Mouse (Mus musculus) intestine, embryonic 16.5 days (tissue): ENCODE measurements at regions not wholly inside any gene's neighbourhood (a gene's known extent, or its start where the extent isn't known, plus 50 kb on each side); places are given as distances from the start of the nearest gene placed in this dataset.

Source experiments
- ATAC-seq: fragments of 200-750 bp; cut with Nextera tagmentation; 2 replicates; pipeline ENCODE4 v1.8.0; 2017; ENCODE audit warnings: moderate TSS enrichment, moderate library complexity
- H3K27ac ChIP-seq: fragments of 300-500 bp; sonication (generic); 2 replicates; pipeline ENCODE4 v1.5.1; 2014; ENCODE audit warnings: mild to moderate bottlenecking, low read length
- H3K27me3 ChIP-seq: fragments of 300-500 bp; sonication (generic); replicated peaks from 2 replicates; pipeline ENCODE4 v1.6.1; 2014; ENCODE audit warnings: low read length, control low read depth, mixed read lengths; ENCODE audit not compliant: control insufficient read depth, insufficient read depth
- H3K36me3 ChIP-seq: fragments of 300-500 bp; sonication (generic); 2 replicates; pipeline ENCODE4 v1.6.1; 2014; ENCODE audit warnings: low read length, control low read depth; ENCODE audit not compliant: control insufficient read depth, insufficient read depth
- H3K4me1 ChIP-seq: fragments of 300-500 bp; sonication (generic); 2 replicates; pipeline ENCODE4 v1.6.1; 2014; ENCODE audit warnings: low read length, control low read depth, mixed read lengths; ENCODE audit not compliant: control insufficient read depth, insufficient read depth
- H3K4me2 ChIP-seq: fragments of 300-500 bp; sonication (generic); 2 replicates; pipeline ENCODE4 v1.6.1; 2014; ENCODE audit warnings: low read depth, low read length, control low read depth
- H3K4me3 ChIP-seq: fragments of 300-500 bp; sonication (generic); 2 replicates; pipeline ENCODE4 v1.5.1; 2014; ENCODE audit warnings: mild to moderate bottlenecking, low read length
- H3K9ac ChIP-seq: fragments of 300-500 bp; sonication (generic); 2 replicates; pipeline ENCODE4 v1.6.1; 2014; ENCODE audit warnings: low read depth, low read length
- H3K9me3 ChIP-seq: fragments of 300-500 bp; sonication (generic); 2 replicates; pipeline ENCODE4 v1.6.1; 2016; ENCODE audit warnings: low read length, control low read depth; ENCODE audit not compliant: control insufficient read depth
- WGBS: fragments of 180-500 bp; shearing (Covaris S2); extraction: QIAGEN DNeasy Blood & Tissue Kit; methylation state at CpG from one replicate; pipeline ENCODE4 v1.1.7; 2014; 5-methylcytosine and 5-hydroxymethylcytosine counted together

DNA sequence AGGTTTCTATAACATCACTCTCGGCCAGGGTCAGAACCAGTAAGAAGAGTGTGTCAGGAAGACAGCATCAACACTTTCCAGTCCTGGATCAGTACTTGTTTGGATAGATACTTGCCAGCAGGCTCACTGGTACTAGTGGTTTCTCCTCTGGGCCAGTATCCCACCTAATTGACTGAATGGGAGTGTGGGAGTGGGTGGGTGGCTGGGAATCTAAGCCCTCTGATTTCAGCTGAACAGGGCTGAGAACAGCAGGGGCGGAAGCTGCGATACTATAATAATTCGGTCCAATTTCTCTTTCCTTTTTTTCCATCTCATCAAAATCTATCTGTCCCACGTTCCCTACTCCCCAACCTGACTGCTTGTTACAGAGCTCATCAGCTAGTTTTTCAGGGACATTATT lies 217.0 kb downstream of the Rnf144b start:
- no peak overlapping the region for H3K27ac ChIP-seq
- no peaks in the 10 kb centered on the region for H3K4me1 ChIP-seq
- H3K4me2 ChIP-seq = no peak overlapping the region
- H3K9me3 ChIP-seq = no peaks in the 10 kb centered on the region
- no peak overlapping the region for H3K4me3 ChIP-seq
- H3K27me3 ChIP-seq = no peaks in the 10 kb centered on the region
- no peak for ATAC-seq
- 77% methylated on average over 5 of the region's 5 CpGs for WGBS
- H3K36me3 ChIP-seq = no peaks in the 10 kb centered on the region
- H3K9ac ChIP-seq = no peak overlapping the region

DNA sequence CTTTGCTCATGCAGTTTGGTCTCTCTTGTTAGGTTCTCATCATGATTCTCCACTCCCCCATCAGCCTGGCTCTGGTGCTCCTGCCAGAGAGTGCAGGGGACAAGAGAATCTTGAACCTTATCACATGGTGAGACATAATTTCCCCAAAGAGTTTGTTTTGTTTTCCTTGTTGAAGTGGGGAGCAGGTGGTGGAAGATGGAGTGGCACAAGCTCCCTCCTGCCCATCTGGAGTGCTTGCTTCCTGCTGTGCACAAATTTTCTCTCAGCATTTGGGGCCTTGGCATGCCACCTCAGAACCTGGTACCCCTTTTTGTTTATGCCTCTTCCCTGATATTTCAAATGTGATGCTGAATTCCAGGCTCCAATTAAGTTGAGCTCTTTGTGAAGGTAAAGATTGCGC lies 219.9 kb downstream of the Rnf144b start:
- WGBS = 85% methylated on average over 1 of the region's 1 CpGs
- H3K27me3 ChIP-seq = no peaks in the 10 kb centered on the region
- no peak overlapping the region for H3K27ac ChIP-seq
- H3K9ac ChIP-seq = no peak overlapping the region
- no peak overlapping the region for H3K4me3 ChIP-seq
- no peaks in the 10 kb centered on the region for H3K4me1 ChIP-seq
- no peak overlapping the region for H3K4me2 ChIP-seq
- ATAC-seq = no peak
- no peaks in the 10 kb centered on the region for H3K36me3 ChIP-seq
- H3K9me3 ChIP-seq = no peaks in the 10 kb centered on the region

DNA sequence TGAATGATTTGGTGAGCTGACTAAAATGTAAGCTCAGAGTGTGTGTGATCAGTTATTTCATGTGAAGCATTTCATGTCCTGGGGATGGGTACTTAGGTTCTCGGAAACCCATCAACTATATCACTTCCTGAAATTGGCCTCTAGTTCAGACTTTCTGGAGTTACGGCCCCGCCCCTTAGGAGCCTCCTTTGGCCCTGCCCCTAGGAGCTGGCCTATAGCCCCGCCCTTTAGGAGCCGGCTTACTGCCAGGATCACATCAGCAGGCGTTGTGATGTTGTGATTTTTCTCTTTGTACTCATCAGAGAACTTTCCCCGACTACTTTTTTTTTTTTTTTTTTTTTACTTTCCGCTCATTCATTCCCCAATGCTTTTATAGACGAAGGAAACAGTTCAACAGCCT lies 223.1 kb downstream of the Rnf144b start:
- WGBS = 50% methylated on average over 9 of the region's 9 CpGs
- Histone ChIP-seq H3K4me2 (no peak overlapping the region), H3K9ac (no peak overlapping the region), H3K27me3 (no peaks in the 10 kb centered on the region), H3K4me1 (no peaks in the 10 kb centered on the region), H3K27ac (no peak overlapping the region), H3K36me3 (no peaks in the 10 kb centered on the region), H3K9me3 (no peaks in the 10 kb centered on the region), H3K4me3 (no peak overlapping the region)
- ATAC-seq = no peak

DNA sequence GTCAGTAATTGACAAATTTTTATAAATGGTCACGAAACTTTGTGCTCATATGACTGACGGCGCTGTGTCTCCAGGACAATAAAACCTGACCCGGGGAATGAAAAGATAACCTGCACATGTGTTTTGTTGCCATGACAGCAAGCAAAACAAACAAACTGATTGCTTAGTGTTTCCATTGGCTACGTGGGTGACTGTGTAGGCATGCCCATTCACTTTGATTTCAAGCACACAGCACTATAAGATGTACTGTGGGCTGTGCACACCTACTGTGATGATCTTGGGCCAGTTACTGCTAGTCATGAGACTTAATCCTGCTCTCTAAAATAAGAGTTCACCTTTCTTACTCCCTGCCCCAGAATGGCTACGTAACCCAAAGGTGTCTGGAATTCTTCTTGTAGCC lies 225.4 kb downstream of the Rnf144b start:
- Histone ChIP-seq H3K4me1 (no peaks in the 10 kb centered on the region), H3K9me3 (no peaks in the 10 kb centered on the region), H3K4me3 (no peak overlapping the region), H3K36me3 (no peaks in the 10 kb centered on the region), H3K4me2 (no peak overlapping the region), H3K27me3 (no peaks in the 10 kb centered on the region), H3K9ac (no peak overlapping the region), H3K27ac (no peak overlapping the region)
- peak; percentile 52; the same call in 1 of the 2 replicates for ATAC-seq
- 58% methylated on average over 6 of the region's 6 CpGs for WGBS

DNA sequence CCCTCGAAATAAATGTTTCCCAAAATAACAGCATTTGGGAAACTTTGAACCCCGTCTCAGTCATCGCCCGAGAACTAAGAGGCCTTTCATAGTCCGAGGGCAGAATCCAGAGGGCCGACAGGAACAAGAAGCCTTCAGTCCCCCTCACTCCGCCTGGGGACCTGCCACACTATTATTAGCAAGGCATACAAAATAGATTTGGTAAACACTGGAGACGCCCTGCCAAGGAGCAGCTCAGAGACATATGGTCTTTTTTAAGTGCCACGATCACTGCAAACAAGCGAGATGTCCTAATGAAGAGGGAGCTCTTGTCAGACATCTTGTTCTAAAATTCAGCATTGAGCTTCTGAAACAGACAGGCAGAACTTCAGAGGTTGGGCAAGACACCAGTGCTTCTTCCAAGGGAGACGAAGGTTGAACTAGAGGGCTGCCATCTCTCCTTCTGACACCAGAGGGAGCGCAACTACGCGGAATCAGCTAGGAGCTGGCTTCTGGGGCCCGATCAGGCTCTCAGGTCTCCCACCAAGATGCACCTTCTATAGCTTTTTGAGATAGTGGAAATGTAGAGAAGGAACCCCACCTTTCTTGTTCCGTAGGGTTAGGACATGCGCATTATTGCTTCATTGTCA lies 226.2 kb downstream of the Rnf144b start:
- no peak overlapping the region for H3K4me3 ChIP-seq
- 35% methylated on average over 17 of the region's 17 CpGs for WGBS
- ATAC-seq = peak; percentile 38; the same call in 1 of the 2 replicates
- H3K9me3 ChIP-seq = no peaks in the 10 kb centered on the region
- no peak overlapping the region for H3K4me2 ChIP-seq
- H3K4me1 ChIP-seq = no peaks in the 10 kb centered on the region
- no peaks in the 10 kb centered on the region for H3K36me3 ChIP-seq
- no peak overlapping the region for H3K27ac ChIP-seq
- H3K27me3 ChIP-seq = no peaks in the 10 kb centered on the region
- H3K9ac ChIP-seq = no peak overlapping the region

DNA sequence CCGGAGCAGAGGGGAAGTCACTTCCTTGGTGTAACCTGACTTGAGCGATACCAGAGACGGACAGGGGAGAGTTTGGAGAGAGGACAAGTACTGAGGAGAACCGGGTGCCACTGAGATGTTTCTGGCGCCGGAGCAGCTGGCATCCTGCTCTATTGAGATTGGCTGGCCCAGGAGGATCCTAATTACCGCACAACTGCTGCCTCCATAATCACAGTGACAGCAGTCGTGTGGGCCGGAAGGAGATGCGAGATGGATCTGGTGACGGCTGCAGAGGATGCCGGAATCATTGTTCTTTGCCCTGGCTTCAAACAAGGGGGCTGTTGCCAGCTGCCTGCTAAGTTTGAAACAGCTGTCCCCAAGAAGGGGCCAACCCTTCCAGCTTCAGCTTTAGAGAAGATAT lies 232.0 kb downstream of the Rnf144b start:
- Histone ChIP-seq H3K4me3 (no peak overlapping the region), H3K4me1 (no peaks in the 10 kb centered on the region), H3K9ac (no peak overlapping the region), H3K36me3 (no peaks in the 10 kb centered on the region), H3K27me3 (no peaks in the 10 kb centered on the region), H3K4me2 (no peak overlapping the region), H3K9me3 (no peaks in the 10 kb centered on the region), H3K27ac (no peak overlapping the region)
- 84% methylated on average over 12 of the region's 12 CpGs for WGBS
- ATAC-seq = no peak

DNA sequence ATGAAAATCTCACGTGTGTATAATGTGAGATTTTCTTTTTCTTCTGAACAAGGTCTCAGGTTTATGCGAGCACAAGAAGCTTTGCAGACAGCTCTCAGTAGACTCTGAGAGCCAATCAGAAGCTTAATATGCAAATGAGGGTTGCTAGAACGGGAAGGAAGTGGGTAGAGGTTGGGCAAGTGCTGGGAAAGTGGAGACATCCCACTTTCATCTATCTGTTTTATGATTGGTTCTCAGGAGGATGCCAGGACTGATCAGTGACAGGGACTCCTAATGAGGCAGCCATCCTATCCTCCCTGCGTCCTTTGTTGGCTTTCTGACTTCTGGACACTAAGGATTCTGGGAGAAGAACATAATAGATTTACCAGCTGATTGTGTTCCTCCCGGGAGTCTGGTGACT lies 232.7 kb downstream of the Rnf144b start:
- no peaks in the 10 kb centered on the region for H3K9me3 ChIP-seq
- WGBS = 60% methylated on average over 5 of the region's 5 CpGs

DNA sequence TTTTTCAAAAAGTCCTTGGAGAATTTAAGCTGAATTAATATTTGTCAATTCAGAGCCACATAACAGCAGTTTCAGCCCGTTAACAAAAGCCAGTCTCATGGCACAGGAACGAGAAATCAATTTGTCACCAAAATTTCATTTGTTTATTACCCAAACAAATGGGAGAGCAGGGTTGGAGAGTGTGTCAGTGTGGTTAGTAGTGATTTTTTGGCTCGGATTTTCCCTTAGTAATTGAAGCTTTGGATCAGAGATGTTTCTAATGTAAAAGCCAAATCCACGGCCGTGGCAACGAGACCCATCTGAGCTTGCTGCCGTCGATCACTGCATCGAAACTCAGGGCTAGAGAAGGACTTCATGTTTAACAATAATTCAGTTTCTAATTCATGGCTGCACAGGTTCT lies 236.5 kb downstream of the Rnf144b start:
- Histone ChIP-seq H3K27me3 (no peaks in the 10 kb centered on the region), H3K36me3 (no peaks in the 10 kb centered on the region), H3K4me2 (no peak overlapping the region), H3K27ac (no peak overlapping the region), H3K9me3 (no peaks in the 10 kb centered on the region), H3K4me1 (no peaks in the 10 kb centered on the region), H3K4me3 (no peak overlapping the region), H3K9ac (no peak overlapping the region)
- 67% methylated on average over 9 of the region's 9 CpGs for WGBS
- no peak for ATAC-seq

More for the DNA sequence above, 232.7 kb downstream of the Rnf144b start:
- no peaks in the 10 kb centered on the region for H3K36me3 ChIP-seq
- H3K27ac ChIP-seq = no peak overlapping the region
- no peak for ATAC-seq
- no peak overlapping the region for H3K4me2 ChIP-seq
- no peak overlapping the region for H3K9ac ChIP-seq
- no peak overlapping the region for H3K4me3 ChIP-seq
- H3K4me1 ChIP-seq = no peaks in the 10 kb centered on the region
- H3K27me3 ChIP-seq = no peaks in the 10 kb centered on the region

DNA sequence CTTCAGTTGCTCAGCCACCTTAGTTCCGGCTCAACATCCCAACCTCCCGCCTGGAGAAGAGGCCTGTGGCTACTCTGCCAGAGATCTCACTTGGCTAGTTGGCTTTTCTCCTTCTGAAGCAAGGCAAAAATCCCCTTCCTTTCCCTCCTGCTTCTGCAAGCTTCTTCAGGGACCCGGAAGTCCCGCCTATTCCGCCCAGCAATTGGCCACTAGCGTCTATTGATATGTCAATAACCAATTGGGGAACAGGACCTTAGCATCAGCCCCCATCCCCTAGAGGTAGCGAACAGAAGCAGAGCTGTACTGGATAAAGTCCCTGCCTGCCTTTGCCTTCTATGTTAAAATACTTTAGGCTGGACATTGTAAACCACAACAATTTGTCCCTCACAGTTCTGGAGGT lies 243.3 kb downstream of the Rnf144b start:
- ATAC-seq = no peak
- H3K4me1 ChIP-seq = no peaks in the 10 kb centered on the region
- 74% methylated on average over 7 of the region's 7 CpGs for WGBS

More for the DNA sequence above, 243.3 kb downstream of the Rnf144b start:
- Histone ChIP-seq H3K36me3 (no peaks in the 10 kb centered on the region), H3K9me3 (no peaks in the 10 kb centered on the region), H3K9ac (no peak overlapping the region), H3K27me3 (no peaks in the 10 kb centered on the region), H3K4me2 (no peak overlapping the region), H3K4me3 (no peak overlapping the region), H3K27ac (no peak overlapping the region)
